ENCODE assay signal across 10 mouse cellular contexts in the genomic region with DNA sequence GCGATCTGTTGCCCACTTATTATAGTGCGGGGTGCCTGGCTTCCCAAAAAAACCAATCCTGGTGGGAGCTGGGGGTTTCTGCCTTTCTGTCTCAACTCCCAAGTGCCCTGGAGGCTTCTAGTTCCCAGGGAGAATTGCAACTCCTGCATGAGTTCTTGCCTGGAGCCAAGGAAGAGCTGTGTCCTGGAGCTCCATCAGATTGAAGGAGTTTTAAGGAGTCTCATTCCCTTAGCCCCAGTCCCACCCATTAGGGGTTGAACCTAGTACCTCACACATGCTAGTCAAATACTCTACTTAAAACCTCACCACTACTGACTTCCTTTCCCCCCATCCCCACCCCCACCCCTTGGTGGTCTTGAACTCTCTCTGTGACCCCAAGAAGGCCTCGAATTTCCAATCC. TPM values are rescaled to one million over a fixed set of nuclear protein-coding genes. Genes with fewer than 3 reads are reported as not detected.
A peak's percentile ranks its signal among the peaks of the same experiment; 100 is the strongest.
DNase-seq lines count a peak whose midpoint lies in the region; ATAC-seq and TF ChIP-seq lines count a peak whose summit lies in the region.
"Had no signal": no experiment of that assay in that cellular context is flagged by ENCODE, and none has a peak within 500 bp of the region (broad histone marks: within the 10 kb centered on the region; RNA-seq: fewer than 3 reads in every experiment).

No protein-coding gene starts in this region.

- no peak for ATAC-seq in forebrain, embryonic 14.5 days
- no peak for ATAC-seq in lung, embryonic 14.5 days (ENCODE audit: insufficient read depth)
- no peak for ATAC-seq in hindbrain, embryonic 15.5 days (ENCODE audit: low FRiP score, low read depth)
- ATAC-seq in neural tube, embryonic 12.5 days (ENCODE audit: low FRiP score, low read depth), result no peak

- no peaks in the 10 kb centered on the region for H3K27me3 ChIP-seq in forebrain, embryonic 10.5 days (ENCODE audit: poor library complexity, severe bottlenecking)
- no peaks in the 10 kb centered on the region for H3K27me3 ChIP-seq in forebrain, embryonic 14.5 days (replicated peaks; ENCODE audit: control insufficient read depth, insufficient read depth, low read length)
- no peaks in the 10 kb centered on the region for H3K27me3 ChIP-seq in lung, embryonic 14.5 days (ENCODE audit: insufficient read depth, low read length)
- H3K27me3 ChIP-seq in hindbrain, embryonic 15.5 days, result no peaks in the 10 kb centered on the region
- H3K27me3 ChIP-seq in neural tube, embryonic 12.5 days (replicated peaks), result no peaks in the 10 kb centered on the region

- DNase-seq in forebrain, embryonic 10.5 days (ENCODE audit: extremely low spot score, low spot score), result no peak
- DNase-seq in forebrain, embryonic 14.5 days (ENCODE audit: low spot score), result no peak
- DNase-seq in lung, embryonic 14.5 days, result no peak
- no peak for DNase-seq in lung, postnatal 36 days
- DNase-seq in ovary, postnatal 36 days (ENCODE audit: low spot score), result no peak
- no peak for DNase-seq in adrenal gland, adult 2 months

- no peak overlapping the region for H3K4me2 ChIP-seq in forebrain, embryonic 14.5 days (ENCODE audit: low read length)
- H3K4me2 ChIP-seq in lung, embryonic 14.5 days, result peak overlapping the region; percentile 76
- H3K4me2 ChIP-seq in hindbrain, embryonic 15.5 days, result peak overlapping the region; percentile 65
- H3K4me2 ChIP-seq in neural tube, embryonic 12.5 days (replicated peaks), result peak overlapping the region; percentile 63

- no peak overlapping the region; the same call in 1 of the 2 replicates for H3K4me3 ChIP-seq in forebrain, embryonic 10.5 days
- H3K4me3 ChIP-seq in forebrain, embryonic 14.5 days (ENCODE audit: low read depth, low read length), result no peak overlapping the region
- peak overlapping the region; percentile 52 for H3K4me3 ChIP-seq in lung, embryonic 14.5 days (ENCODE audit: low read depth, low read length)
- H3K4me3 ChIP-seq in hindbrain, embryonic 15.5 days, result no peak overlapping the region
- H3K4me3 ChIP-seq in neural tube, embryonic 12.5 days, result no peak overlapping the region

- no peak overlapping the region for H3K9ac ChIP-seq in forebrain, embryonic 14.5 days (ENCODE audit: low read length)
- H3K9ac ChIP-seq in lung, embryonic 14.5 days, result no peak overlapping the region
- H3K9ac ChIP-seq in hindbrain, embryonic 15.5 days, result no peak overlapping the region
- no peak overlapping the region for H3K9ac ChIP-seq in neural tube, embryonic 12.5 days

- WGBS in forebrain, embryonic 10.5 days, result 74% methylated on average over 3 of the region's 3 CpGs
- WGBS in forebrain, embryonic 14.5 days, result 82% methylated on average over 3 of the region's 3 CpGs
- 50% methylated on average over 3 of the region's 3 CpGs for WGBS in lung, embryonic 14.5 days
- 74% methylated on average over 3 of the region's 3 CpGs for WGBS in hindbrain, embryonic 15.5 days
- WGBS in neural tube, embryonic 12.5 days, result 70% methylated on average over 3 of the region's 3 CpGs

- H3K4me1 ChIP-seq in forebrain, embryonic 10.5 days, result peaks cover 48% of the 10 kb centered on the region
- H3K4me1 ChIP-seq in forebrain, embryonic 14.5 days (ENCODE audit: control insufficient read depth, insufficient read depth, low read length), result peaks cover 7% of the 10 kb centered on the region
- 0 out of 2 replicates have a peak, but pooled peaks cover 3% of the 10 kb centered on the region for H3K4me1 ChIP-seq in lung, embryonic 14.5 days (ENCODE audit: insufficient read depth)
- peaks cover 37% of the 10 kb centered on the region for H3K4me1 ChIP-seq in hindbrain, embryonic 15.5 days (replicated peaks)
- H3K4me1 ChIP-seq in neural tube, embryonic 12.5 days, result peaks cover 28% of the 10 kb centered on the region; the same call in 1 of the 2 replicates

- TF ChIP-seq CTCF in lung, embryonic 14.5 days (IDR thresholded peaks at IDR 0.05; ENCODE audit: low read depth), result no peak

- peaks cover 17% of the 10 kb centered on the region for H3K36me3 ChIP-seq in forebrain, embryonic 10.5 days (replicated peaks)
- peaks cover 22% of the 10 kb centered on the region for H3K36me3 ChIP-seq in forebrain, embryonic 14.5 days (ENCODE audit: control insufficient read depth, insufficient read depth, low read length)
- H3K36me3 ChIP-seq in lung, embryonic 14.5 days (ENCODE audit: insufficient read depth), result peaks cover 29% of the 10 kb centered on the region
- H3K36me3 ChIP-seq in hindbrain, embryonic 15.5 days, result peaks cover 16% of the 10 kb centered on the region
- H3K36me3 ChIP-seq in neural tube, embryonic 12.5 days, result peaks cover 11% of the 10 kb centered on the region

- H3K27ac ChIP-seq in forebrain, embryonic 10.5 days, result 0 out of 2 replicates have a peak overlapping the region, but pooled peaks have one; percentile 82
- no peak overlapping the region for H3K27ac ChIP-seq in forebrain, embryonic 14.5 days (ENCODE audit: low read depth, low read length)
- peak overlapping the region; percentile 94 for H3K27ac ChIP-seq in lung, embryonic 14.5 days (ENCODE audit: low read depth)
- no peak overlapping the region for H3K27ac ChIP-seq in hindbrain, embryonic 15.5 days (replicated peaks)
- no peak overlapping the region for H3K27ac ChIP-seq in neural tube, embryonic 12.5 days

- H3K9me3 ChIP-seq in forebrain, embryonic 10.5 days, result no peaks in the 10 kb centered on the region
- H3K9me3 ChIP-seq in forebrain, embryonic 14.5 days (replicated peaks; ENCODE audit: control insufficient read depth, low read length), result no peaks in the 10 kb centered on the region
- no peaks in the 10 kb centered on the region for H3K9me3 ChIP-seq in lung, embryonic 14.5 days (ENCODE audit: low read depth, low read length)
- no peaks in the 10 kb centered on the region for H3K9me3 ChIP-seq in hindbrain, embryonic 15.5 days
- H3K9me3 ChIP-seq in neural tube, embryonic 12.5 days, result no peaks in the 10 kb centered on the region

RNA-seq across cellular contexts. Expression of gene Prkcg, which starts 2.8 kb away (rescaled TPM):
- 0.71 and 1.2 TPM in 2 replicates for polyA plus RNA-seq in forebrain, embryonic 10.5 days (2016; fragmentation: Nextera tagmentation; extraction: Ambion mirVana)
- polyA plus RNA-seq in forebrain, embryonic 14.5 days (2014; fragmentation: Nextera tagmentation; extraction: Ambion mirVana), result 0.43 and 1.2 TPM in 2 replicates
- polyA plus RNA-seq in lung, embryonic 14.5 days (2014; fragmentation: Nextera tagmentation; extraction: Ambion mirVana), result 0.14 and 0.25 TPM in 2 replicates
- polyA plus RNA-seq in hindbrain, embryonic 15.5 days (2015; fragmentation: Nextera tagmentation; extraction: Ambion mirVana), result 2.0 and 2.1 TPM in 2 replicates
- 0.24 and 0.25 TPM in 2 replicates for polyA plus RNA-seq in neural tube, embryonic 12.5 days (2016; fragmentation: Nextera tagmentation; extraction: Ambion mirVana)
- 1 to 10 TPM in 1 of 2 experiments, under 1 TPM in 1; 0.32 to 1.5 TPM for total RNA-seq in adrenal gland, adult 2 months (2021)
- 1.5 and 1.6 TPM in 2 replicates for polyA plus RNA-seq in adrenal gland, adult 2 months (2012; rRNA removed)
- total RNA-seq: common myeloid progenitor, adult 5-6 weeks; granulocyte monocyte progenitor cell, adult 5-6 weeks had no signal

RNA-seq across cellular contexts. Expression of gene Myadm, which starts 2.9 kb away (rescaled TPM):
- 20.9 and 25.0 TPM in 2 replicates for polyA plus RNA-seq in forebrain, embryonic 10.5 days (2016; fragmentation: Nextera tagmentation; extraction: Ambion mirVana)
- polyA plus RNA-seq in forebrain, embryonic 14.5 days (2014; fragmentation: Nextera tagmentation; extraction: Ambion mirVana), result 19.8 and 23.6 TPM in 2 replicates
- polyA plus RNA-seq in lung, embryonic 14.5 days (2014; fragmentation: Nextera tagmentation; extraction: Ambion mirVana), result 138 and 147 TPM in 2 replicates
- polyA plus RNA-seq in hindbrain, embryonic 15.5 days (2015; fragmentation: Nextera tagmentation; extraction: Ambion mirVana), result 37.8 and 40.7 TPM in 2 replicates
- polyA plus RNA-seq in neural tube, embryonic 12.5 days (2016; fragmentation: Nextera tagmentation; extraction: Ambion mirVana), result 33.9 and 37.2 TPM in 2 replicates
- 10 to 100 TPM; 65.1 to 90.8 TPM for total RNA-seq in adrenal gland, adult 2 months (2021)
- polyA plus RNA-seq in adrenal gland, adult 2 months (2012; rRNA removed), result 199 and 200 TPM in 2 replicates

RNA-seq across cellular contexts. Expression of gene Cacng7, which starts 41.0 kb away (rescaled TPM):
- polyA plus RNA-seq in forebrain, embryonic 10.5 days (2016; fragmentation: Nextera tagmentation; extraction: Ambion mirVana), result 1.7 and 2.2 TPM in 2 replicates
- polyA plus RNA-seq in forebrain, embryonic 14.5 days (2014; fragmentation: Nextera tagmentation; extraction: Ambion mirVana), result 3.3 and 3.8 TPM in 2 replicates
- polyA plus RNA-seq in lung, embryonic 14.5 days (2014; fragmentation: Nextera tagmentation; extraction: Ambion mirVana), result 1.2 and 1.5 TPM in 2 replicates
- polyA plus RNA-seq in hindbrain, embryonic 15.5 days (2015; fragmentation: Nextera tagmentation; extraction: Ambion mirVana), result 3.9 and 4.1 TPM in 2 replicates
- 2.3 and 3.8 TPM in 2 replicates for polyA plus RNA-seq in neural tube, embryonic 12.5 days (2016; fragmentation: Nextera tagmentation; extraction: Ambion mirVana)
- total RNA-seq in adrenal gland, adult 2 months (2021), result 10 to 100 TPM in 1 of 2 experiments, 1 to 10 TPM in 1; 9.1 to 14.2 TPM
- polyA plus RNA-seq in adrenal gland, adult 2 months (2012; rRNA removed), result 11.4 and 14.8 TPM in 2 replicates
- total RNA-seq: common myeloid progenitor, adult 5-6 weeks; granulocyte monocyte progenitor cell, adult 5-6 weeks had no signal

RNA-seq across cellular contexts. Expression of gene Nlrp12, which starts 42.2 kb away (rescaled TPM):
- not detected in 2 replicates for polyA plus RNA-seq in forebrain, embryonic 10.5 days (2016; fragmentation: Nextera tagmentation; extraction: Ambion mirVana)
- not detected in 2 replicates for polyA plus RNA-seq in forebrain, embryonic 14.5 days (2014; fragmentation: Nextera tagmentation; extraction: Ambion mirVana)
- polyA plus RNA-seq in lung, embryonic 14.5 days (2014; fragmentation: Nextera tagmentation; extraction: Ambion mirVana), result not detected in 2 replicates
- 0.03 and 0.04 TPM in 2 replicates for polyA plus RNA-seq in hindbrain, embryonic 15.5 days (2015; fragmentation: Nextera tagmentation; extraction: Ambion mirVana)
- polyA plus RNA-seq in neural tube, embryonic 12.5 days (2016; fragmentation: Nextera tagmentation; extraction: Ambion mirVana), result 0.11 TPM in 1 of 2 replicates, not detected in the other
- not detected for total RNA-seq in adrenal gland, adult 2 months (2021)
- polyA plus RNA-seq in adrenal gland, adult 2 months (2012; rRNA removed), result 0.01 TPM in 1 of 2 replicates, not detected in the other

Comparison
In these comparisons a context has a peak if more than half of its experiments do, and no peak if none do; other contexts are left out.
1. H3K27ac ChIP-seq: peak in forebrain, embryonic 10.5 days (single experiment) and lung, embryonic 14.5 days (single experiment); none in forebrain, embryonic 14.5 days (single experiment), hindbrain, embryonic 15.5 days (single experiment) and neural tube, embryonic 12.5 days (single experiment).